Mouse (Mus musculus): ENCODE data around the gene Akr1a1. TPM values are rescaled to one million over a fixed set of nuclear protein-coding genes. Genes with fewer than 3 reads are reported as not detected.

Gene Akr1a1
- polyA plus RNA-seq, 1 experiment from 2014 or later = 566 TPM

DNA sequence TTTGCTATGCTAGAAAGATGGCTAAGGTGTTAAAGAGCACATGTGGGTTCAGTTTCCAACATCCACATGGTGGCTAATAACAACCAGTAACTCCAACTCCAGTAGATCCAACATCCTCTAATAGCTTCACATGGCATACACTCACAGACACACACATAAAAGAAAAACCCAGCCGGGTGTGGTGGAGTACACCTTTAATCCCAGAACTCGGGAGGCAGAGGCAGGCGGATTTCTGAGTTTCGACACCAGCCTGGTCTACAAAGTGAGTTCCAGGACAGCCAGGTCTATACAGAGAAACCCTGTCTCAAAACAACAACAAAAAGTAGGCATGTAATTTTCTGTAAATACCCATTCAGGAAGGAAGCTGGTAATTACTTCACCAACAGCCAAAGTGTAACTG, 26.6 kb downstream of the Akr1a1 start:
- ATAC-seq (ENCODE audit: low FRiP score) = no peak
- Histone ChIP-seq H3K27me3 (no peaks in the 10 kb centered on the region), H3K36me3 (peaks cover 20% of the 10 kb centered on the region), H3K9ac (no peak overlapping the region), H3K9me3 (replicated peaks) (no peaks in the 10 kb centered on the region), H3K4me1 (peaks cover 15% of the 10 kb centered on the region), H3K27ac (no peak overlapping the region), H3K4me3 (no peak overlapping the region), H3K4me2 (replicated peaks) (peak overlapping the region; percentile 11; the same call in 1 of the 2 replicates)
- 95% methylated on average over 4 of the region's 4 CpGs for WGBS

DNA sequence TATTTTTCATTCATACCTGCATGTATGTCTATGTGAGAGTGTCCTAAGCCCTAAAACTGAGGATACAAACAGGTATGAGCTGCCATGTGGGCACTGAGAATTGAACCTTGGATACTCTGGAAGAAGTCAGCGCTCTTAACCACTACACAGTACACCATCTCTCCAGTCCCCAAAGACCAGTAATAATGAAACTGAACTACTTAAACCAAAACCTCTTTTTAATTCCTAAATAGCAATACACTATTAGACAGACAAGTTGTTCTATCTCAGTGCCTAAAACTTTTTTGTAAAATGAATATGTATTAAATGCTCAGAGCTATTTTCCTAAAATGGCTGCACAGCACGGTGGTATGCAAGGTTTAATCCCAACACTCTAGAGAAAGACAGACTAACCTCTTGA, 36.2 kb downstream of the Akr1a1 start:
- H3K4me2 ChIP-seq (replicated peaks) = no peak overlapping the region
- H3K4me3 ChIP-seq = no peak overlapping the region
- no peaks in the 10 kb centered on the region for H3K9me3 ChIP-seq (replicated peaks)
- WGBS = 96% methylated on average over 2 of the region's 2 CpGs
- no peaks in the 10 kb centered on the region for H3K27me3 ChIP-seq
- no peak overlapping the region for H3K27ac ChIP-seq
- H3K36me3 ChIP-seq = peaks cover 68% of the 10 kb centered on the region
- H3K4me1 ChIP-seq = no peaks in the 10 kb centered on the region
- no peak overlapping the region for H3K9ac ChIP-seq
- no peak for ATAC-seq (ENCODE audit: low FRiP score)

DNA sequence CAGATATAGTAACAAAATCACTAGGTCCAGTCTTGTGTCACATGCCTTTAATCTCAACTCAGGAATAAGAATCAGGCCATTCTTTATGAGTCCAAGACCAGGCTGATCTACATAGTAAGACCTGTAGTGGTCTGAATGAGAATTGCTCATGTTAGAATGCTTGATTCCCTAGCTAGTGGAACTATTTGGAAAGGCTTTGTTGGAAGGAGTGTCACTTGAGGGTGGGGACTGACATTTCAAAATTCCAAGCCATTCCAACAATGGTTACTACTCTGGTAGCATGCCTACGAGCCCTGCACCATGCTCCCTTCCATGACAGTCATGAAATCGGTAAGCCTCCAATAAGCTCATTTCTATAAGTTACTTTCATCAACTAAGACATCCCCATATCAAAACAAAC, 38.9 kb downstream of the Akr1a1 start:
- Histone ChIP-seq H3K4me3 (no peak overlapping the region), H3K27ac (no peak overlapping the region), H3K9ac (no peak overlapping the region), H3K27me3 (no peaks in the 10 kb centered on the region), H3K4me1 (no peaks in the 10 kb centered on the region), H3K9me3 (replicated peaks) (no peaks in the 10 kb centered on the region), H3K36me3 (peaks cover 67% of the 10 kb centered on the region), H3K4me2 (replicated peaks) (no peak overlapping the region)
- no peak for ATAC-seq (ENCODE audit: low FRiP score)
- WGBS = 97% methylated on average over 2 of the region's 2 CpGs

DNA sequence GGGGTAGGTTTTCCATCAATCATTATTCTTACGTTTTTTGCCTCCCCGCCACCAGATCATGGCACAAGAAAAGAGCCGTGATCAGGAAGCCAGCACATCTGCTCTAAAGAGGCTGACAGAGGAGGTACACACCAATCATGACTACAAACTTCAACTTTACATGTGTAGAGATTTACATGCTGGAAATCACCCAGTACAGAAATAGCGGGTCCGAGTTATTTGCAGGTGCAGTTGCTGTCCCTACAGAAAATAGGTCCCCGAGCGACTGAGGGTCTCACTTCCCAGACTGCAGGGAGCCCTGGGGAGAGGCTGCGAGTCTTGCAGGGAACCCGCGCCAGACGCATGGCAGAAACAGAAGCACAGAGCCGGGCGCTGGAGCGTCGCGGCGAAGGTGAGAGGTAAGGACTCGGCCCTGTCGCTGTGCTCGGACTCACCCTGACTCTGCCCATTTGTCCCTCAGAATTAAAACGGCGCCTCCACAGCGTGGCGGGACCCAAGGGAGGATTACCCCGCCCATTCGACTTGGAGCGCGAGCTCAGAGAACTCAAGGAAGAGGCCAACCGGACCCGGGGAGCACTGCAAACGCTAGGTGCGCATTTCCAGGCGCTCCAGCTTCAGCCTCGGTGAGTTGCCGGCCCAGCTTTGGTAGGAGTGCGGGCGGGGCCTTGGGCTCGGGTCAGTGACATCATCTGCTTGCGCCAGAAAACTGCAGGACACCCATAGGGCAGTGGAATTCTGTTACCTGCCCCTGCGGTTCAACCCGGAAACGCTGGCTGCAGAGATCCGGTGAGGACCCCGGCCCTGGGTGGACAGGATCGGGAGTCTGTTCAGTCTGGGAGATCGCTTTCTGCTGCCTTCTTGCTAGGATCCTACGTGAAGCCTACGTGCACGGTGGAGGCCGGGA, 54.2 kb downstream of the Akr1a1 start:
- H3K9ac ChIP-seq = peak overlapping the region; percentile 74
- no peaks in the 10 kb centered on the region for H3K9me3 ChIP-seq (replicated peaks)
- H3K36me3 ChIP-seq = peaks cover 45% of the 10 kb centered on the region
- peak overlapping the region; percentile 59 for H3K4me3 ChIP-seq
- peak overlapping the region; percentile 86 for H3K4me2 ChIP-seq (replicated peaks)
- H3K4me1 ChIP-seq = peaks cover 22% of the 10 kb centered on the region
- peak overlapping the region; percentile 80 for H3K27ac ChIP-seq
- under 1% methylated on average over 50 of the region's 50 CpGs for WGBS
- peak; percentile 94 for ATAC-seq (ENCODE audit: low FRiP score)
- H3K27me3 ChIP-seq = no peaks in the 10 kb centered on the region

- 30% methylated on average over 5 of the region's 5 CpGs for WGBS
- no peak for ATAC-seq (ENCODE audit: low FRiP score)
- H3K4me3 ChIP-seq = peak within 1 kb of the TSS; percentile 59
- H3K36me3 ChIP-seq = peaks cover 45% of the 10 kb centered on the region
- H3K4me1 ChIP-seq = peaks cover 22% of the 10 kb centered on the region
- H3K4me2 ChIP-seq (replicated peaks) = peak within 1 kb of the TSS; percentile 86
- H3K27ac ChIP-seq = peak within 1 kb of the TSS; percentile 80
- no peaks in the 10 kb centered on the region for H3K27me3 ChIP-seq
- peak within 1 kb of the TSS; percentile 74 for H3K9ac ChIP-seq
- no peaks in the 10 kb centered on the region for H3K9me3 ChIP-seq (replicated peaks)
Measured at GRCm38 (mm10) chr4:116596379-116596778, 55.1 kb downstream of the Akr1a1 start, which contains the start of gene Ccdc17. Gene Ccdc17, plus strand, starts transcription at chr4:116596654.

GRCm38 (mm10) chr4:116595793-116596192, 55.7 kb downstream of the Akr1a1 start:
- WGBS = 79% methylated on average over 8 of the region's 8 CpGs
- Histone ChIP-seq H3K36me3 (peaks cover 45% of the 10 kb centered on the region), H3K27me3 (no peaks in the 10 kb centered on the region), H3K9me3 (replicated peaks) (no peaks in the 10 kb centered on the region), H3K27ac (no peak overlapping the region), H3K9ac (no peak overlapping the region), H3K4me2 (replicated peaks) (no peak overlapping the region), H3K4me1 (peaks cover 22% of the 10 kb centered on the region), H3K4me3 (no peak overlapping the region)
- ATAC-seq (ENCODE audit: low FRiP score) = no peak

Other genes with a start within 250 kb of the Akr1a1 start
- gene Mast2, start 187.5 kb downstream of the Akr1a1 start, polyA plus RNA-seq (2016; fragmentation: Nextera tagmentation; extraction: Ambion mirVana) = 42.1 and 43.2 TPM in 2 replicates
- 15.4 and 15.6 TPM in 2 replicates for gene Ipp, start 144.1 kb downstream of the Akr1a1 start, polyA plus RNA-seq (2016; fragmentation: Nextera tagmentation; extraction: Ambion mirVana)
- 25.2 and 29.0 TPM in 2 replicates for gene Tmem69, start 95.7 kb downstream of the Akr1a1 start, polyA plus RNA-seq (2016; fragmentation: Nextera tagmentation; extraction: Ambion mirVana)
- 25.4 and 28.8 TPM in 2 replicates for gene Gpbp1l1, start 94.0 kb downstream of the Akr1a1 start, polyA plus RNA-seq (2016; fragmentation: Nextera tagmentation; extraction: Ambion mirVana)
- gene Ccdc17, start 55.0 kb downstream of the Akr1a1 start, polyA plus RNA-seq (2016; fragmentation: Nextera tagmentation; extraction: Ambion mirVana) = 3.8 and 4.8 TPM in 2 replicates
- gene Nasp, start 23.7 kb downstream of the Akr1a1 start, polyA plus RNA-seq (2016; fragmentation: Nextera tagmentation; extraction: Ambion mirVana) = 183 and 186 TPM in 2 replicates
- gene Prdx1, start 33.9 kb upstream of the Akr1a1 start, polyA plus RNA-seq (2016; fragmentation: Nextera tagmentation; extraction: Ambion mirVana) = 731 and 767 TPM in 2 replicates
- 26.0 and 26.2 TPM in 2 replicates for gene Mmachc, start 56.7 kb upstream of the Akr1a1 start, polyA plus RNA-seq (2016; fragmentation: Nextera tagmentation; extraction: Ambion mirVana)
- 22.4 and 23.6 TPM in 2 replicates for gene Ccdc163, start 56.8 kb upstream of the Akr1a1 start, polyA plus RNA-seq (2016; fragmentation: Nextera tagmentation; extraction: Ambion mirVana)
- 6.9 and 7.4 TPM in 2 replicates for gene Tesk2, start 69.3 kb upstream of the Akr1a1 start, polyA plus RNA-seq (2016; fragmentation: Nextera tagmentation; extraction: Ambion mirVana)
- 32.1 and 32.4 TPM in 2 replicates for gene Toe1, start 156.0 kb upstream of the Akr1a1 start, polyA plus RNA-seq (2016; fragmentation: Nextera tagmentation; extraction: Ambion mirVana)
- 11.5 and 15.1 TPM in 2 replicates for gene Mutyh, start 156.0 kb upstream of the Akr1a1 start, polyA plus RNA-seq (2016; fragmentation: Nextera tagmentation; extraction: Ambion mirVana)
- 1.5 and 1.7 TPM in 2 replicates for gene Hpdl, start 170.0 kb upstream of the Akr1a1 start, polyA plus RNA-seq (2016; fragmentation: Nextera tagmentation; extraction: Ambion mirVana)
- 7.4 and 8.5 TPM in 2 replicates for gene Zswim5, start 225.7 kb upstream of the Akr1a1 start, polyA plus RNA-seq (2016; fragmentation: Nextera tagmentation; extraction: Ambion mirVana)

Data from hindbrain, embryonic 12.5 days (tissue).